Mouse (Mus musculus): ENCODE results near the gene Mlec. TPM values are rescaled to one million over a fixed set of nuclear protein-coding genes. Genes with fewer than 3 reads are reported as not detected.

Mlec gene
- polyA plus RNA-seq, 1 experiment from 2014 or later, result 51.5 TPM

DNA sequence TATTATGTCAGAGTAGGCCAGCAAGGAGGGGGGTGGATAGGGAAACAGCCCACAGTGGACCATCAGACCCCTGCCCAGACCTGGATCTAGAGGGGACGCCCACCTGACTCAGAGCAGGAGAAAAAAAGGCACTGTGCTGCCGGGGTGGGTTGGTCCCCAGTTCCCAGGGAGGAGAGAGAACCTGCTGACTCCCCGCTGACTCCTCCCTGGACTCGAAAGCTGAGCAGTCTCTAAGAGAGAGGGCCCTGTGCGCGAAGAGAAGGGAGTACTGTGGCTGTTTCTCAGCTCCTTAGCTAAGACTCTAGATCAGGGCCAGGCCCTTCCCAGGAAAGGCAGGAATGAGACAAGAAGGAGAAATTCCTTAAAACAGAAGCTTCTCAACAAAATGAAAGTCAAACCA, 13.5 kb downstream of the Mlec start:
- no peaks in the 10 kb centered on the region for H3K27me3 ChIP-seq (ENCODE audit: control insufficient read depth, insufficient read depth, low read length)
- H3K36me3 ChIP-seq (ENCODE audit: control insufficient read depth, insufficient read depth, low read length), result peaks cover 15% of the 10 kb centered on the region
- WGBS, result 83% methylated on average over 6 of the region's 6 CpGs
- H3K9me3 ChIP-seq (ENCODE audit: control insufficient read depth, low read length), result no peaks in the 10 kb centered on the region
- ATAC-seq (ENCODE audit: insufficient number of reproducible peaks, low FRiP score, low TSS enrichment, low read depth), result no peak
- H3K27ac ChIP-seq (replicated peaks; ENCODE audit: low read depth, low read length), result no peak overlapping the region
- H3K4me2 ChIP-seq (ENCODE audit: low read depth, severe bottlenecking), result no peak overlapping the region
- no peak overlapping the region for H3K4me3 ChIP-seq (ENCODE audit: low read depth, low read length)
- no peaks in the 10 kb centered on the region for H3K4me1 ChIP-seq (ENCODE audit: control insufficient read depth, insufficient read depth, low read length)
- no peak overlapping the region for H3K9ac ChIP-seq (ENCODE audit: low read length)
- DNase-seq (ENCODE audit: low spot score), result no peak

GRCm38 (mm10) chr5:115143552-115143951, 14.4 kb downstream of the Mlec start:
- Histone ChIP-seq H3K36me3 (ENCODE audit: control insufficient read depth, insufficient read depth, low read length) (peaks cover 10% of the 10 kb centered on the region), H3K9ac (ENCODE audit: low read length) (no peak overlapping the region), H3K27ac (replicated peaks; ENCODE audit: low read depth, low read length) (no peak overlapping the region), H3K4me3 (ENCODE audit: low read depth, low read length) (no peak overlapping the region), H3K27me3 (ENCODE audit: control insufficient read depth, insufficient read depth, low read length) (no peaks in the 10 kb centered on the region), H3K9me3 (ENCODE audit: control insufficient read depth, low read length) (no peaks in the 10 kb centered on the region), H3K4me1 (ENCODE audit: control insufficient read depth, insufficient read depth, low read length) (no peaks in the 10 kb centered on the region), H3K4me2 (ENCODE audit: low read depth, severe bottlenecking) (no peak overlapping the region)
- ATAC-seq (ENCODE audit: insufficient number of reproducible peaks, low FRiP score, low TSS enrichment, low read depth) (no peak), DNase-seq (ENCODE audit: low spot score) (no peak)
- WGBS, result 78% methylated on average over 10 of the region's 10 CpGs

DNA sequence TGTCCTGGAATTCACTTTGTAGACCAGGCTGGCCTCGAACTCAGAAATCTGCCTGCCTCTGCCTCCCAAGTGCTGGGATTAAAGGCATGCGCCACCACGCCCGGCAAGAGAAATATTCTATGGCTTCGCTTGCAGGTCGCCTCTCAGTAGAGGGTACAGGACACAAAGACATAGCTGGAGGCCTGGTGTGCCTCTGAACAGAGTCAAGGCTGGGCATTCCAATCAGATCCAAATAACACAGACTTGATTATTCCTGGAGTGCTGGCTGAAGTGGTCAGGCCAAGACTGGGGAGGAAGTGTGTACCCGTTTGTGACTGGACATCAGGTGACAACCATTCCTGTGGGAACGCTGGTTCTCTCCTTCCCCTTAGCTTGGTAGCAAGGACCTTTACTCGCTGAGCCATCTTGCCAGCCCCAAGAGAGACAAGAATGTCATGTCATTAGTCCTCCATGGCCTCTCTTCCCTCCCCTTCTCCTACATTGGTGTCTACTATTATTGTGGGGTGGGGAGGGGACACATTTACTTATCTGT, 15.7 kb downstream of the Mlec start:
- no peaks in the 10 kb centered on the region for H3K27me3 ChIP-seq (ENCODE audit: control insufficient read depth, insufficient read depth, low read length)

GRCm38 (mm10) chr5:115140726-115141125, 17.3 kb downstream of the Mlec start:
- no peak overlapping the region for H3K4me3 ChIP-seq (ENCODE audit: low read depth, low read length)
- WGBS, result 54% methylated on average over 3 of the region's 3 CpGs
- H3K9me3 ChIP-seq (ENCODE audit: control insufficient read depth, low read length), result no peaks in the 10 kb centered on the region
- no peaks in the 10 kb centered on the region for H3K4me1 ChIP-seq (ENCODE audit: control insufficient read depth, insufficient read depth, low read length)
- no peak overlapping the region for H3K4me2 ChIP-seq (ENCODE audit: low read depth, severe bottlenecking)
- no peaks in the 10 kb centered on the region for H3K27me3 ChIP-seq (ENCODE audit: control insufficient read depth, insufficient read depth, low read length)
- ATAC-seq (ENCODE audit: insufficient number of reproducible peaks, low FRiP score, low TSS enrichment, low read depth) (no peak), DNase-seq (ENCODE audit: low spot score) (no peak)
- no peak overlapping the region for H3K27ac ChIP-seq (replicated peaks; ENCODE audit: low read depth, low read length)
- no peak overlapping the region for H3K9ac ChIP-seq (ENCODE audit: low read length)
- H3K36me3 ChIP-seq (ENCODE audit: control insufficient read depth, insufficient read depth, low read length), result 0 out of 2 replicates have a peak, but pooled peaks cover 2% of the 10 kb centered on the region

More for the DNA sequence above, 15.7 kb downstream of the Mlec start:
- H3K4me2 ChIP-seq (ENCODE audit: low read depth, severe bottlenecking), result no peak overlapping the region
- peaks cover 2% of the 10 kb centered on the region; the same call in 1 of the 2 replicates for H3K36me3 ChIP-seq (ENCODE audit: control insufficient read depth, insufficient read depth, low read length)
- no peak for ATAC-seq (ENCODE audit: insufficient number of reproducible peaks, low FRiP score, low TSS enrichment, low read depth)
- 93% methylated on average over 9 of the region's 9 CpGs for WGBS
- no peak for DNase-seq (ENCODE audit: low spot score)
- no peaks in the 10 kb centered on the region for H3K4me1 ChIP-seq (ENCODE audit: control insufficient read depth, insufficient read depth, low read length)
- H3K9me3 ChIP-seq (ENCODE audit: control insufficient read depth, low read length), result no peaks in the 10 kb centered on the region
- no peak overlapping the region for H3K4me3 ChIP-seq (ENCODE audit: low read depth, low read length)
- no peak overlapping the region for H3K27ac ChIP-seq (replicated peaks; ENCODE audit: low read depth, low read length)
- no peak overlapping the region for H3K9ac ChIP-seq (ENCODE audit: low read length)

- Histone ChIP-seq H3K27ac (replicated peaks; ENCODE audit: low read depth, low read length) (no peak overlapping the region), H3K4me3 (ENCODE audit: low read depth, low read length) (no peak overlapping the region), H3K4me2 (ENCODE audit: low read depth, severe bottlenecking) (no peak overlapping the region), H3K4me1 (ENCODE audit: control insufficient read depth, insufficient read depth, low read length) (no peaks in the 10 kb centered on the region), H3K27me3 (ENCODE audit: control insufficient read depth, insufficient read depth, low read length) (no peaks in the 10 kb centered on the region), H3K36me3 (ENCODE audit: control insufficient read depth, insufficient read depth, low read length) (no peaks in the 10 kb centered on the region), H3K9me3 (ENCODE audit: control insufficient read depth, low read length) (no peaks in the 10 kb centered on the region), H3K9ac (ENCODE audit: low read length) (no peak overlapping the region)
- no peak for DNase-seq (ENCODE audit: low spot score)
- WGBS, result 62% methylated on average over 4 of the region's 4 CpGs
- ATAC-seq (ENCODE audit: insufficient number of reproducible peaks, low FRiP score, low TSS enrichment, low read depth), result no peak
Observed at GRCm38 (mm10) chr5:115139124-115139523, 18.9 kb downstream of the Mlec start.

DNA sequence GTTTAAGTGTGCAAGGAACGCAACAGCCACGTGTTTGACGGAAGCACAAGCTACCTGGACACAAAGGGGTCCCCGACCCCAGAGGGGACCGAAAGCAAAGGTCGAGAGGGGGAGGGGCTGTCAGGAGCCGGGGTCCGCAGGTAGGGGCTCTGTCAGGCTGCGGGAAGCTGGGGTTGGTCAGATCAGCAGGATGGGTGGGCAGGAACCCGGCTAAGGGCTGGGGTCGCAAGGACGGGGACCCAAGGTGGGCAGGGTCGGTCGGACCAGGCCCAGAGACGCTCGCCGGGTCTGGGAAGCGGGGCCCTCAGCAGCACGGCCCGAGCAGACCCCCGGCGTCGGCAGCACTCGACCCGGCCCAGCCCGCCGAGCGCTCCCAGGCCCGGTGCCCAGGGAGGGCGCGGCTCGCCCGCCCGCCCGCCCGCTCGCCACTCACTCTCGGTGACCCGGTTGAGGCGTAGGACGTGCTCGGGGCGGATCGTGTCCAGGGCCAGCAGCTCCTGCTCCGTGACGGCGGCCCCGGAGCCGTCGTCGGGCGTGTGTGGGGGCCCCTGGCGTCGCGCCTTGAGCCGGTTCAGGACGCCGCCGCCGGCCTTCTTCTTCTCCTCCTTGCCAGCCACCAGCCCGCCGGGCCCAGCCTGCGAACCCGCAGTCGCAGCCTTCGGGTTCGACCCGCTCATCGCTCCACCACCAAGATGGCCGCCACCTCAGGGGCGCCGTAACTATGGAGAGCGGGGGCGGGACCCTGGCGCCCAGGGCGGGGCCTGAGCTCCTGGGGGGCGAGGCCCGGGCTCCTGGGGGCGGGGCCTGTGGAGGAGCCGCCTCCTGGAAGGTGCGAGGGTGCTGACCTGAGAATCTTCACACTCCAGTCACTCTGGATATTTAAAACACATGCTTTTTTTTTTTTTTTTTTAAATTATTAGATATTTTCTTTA, 23.5 kb downstream of the Mlec start, which contains the start of gene Unc119b:
Gene Unc119b, minus strand, starts transcription at position 742 of the 932 bp plus-strand sequence.
- H3K27me3 ChIP-seq (ENCODE audit: control insufficient read depth, insufficient read depth, low read length), result no peaks in the 10 kb centered on the region
- under 1% methylated on average over 65 of the region's 81 CpGs for WGBS

DNA sequence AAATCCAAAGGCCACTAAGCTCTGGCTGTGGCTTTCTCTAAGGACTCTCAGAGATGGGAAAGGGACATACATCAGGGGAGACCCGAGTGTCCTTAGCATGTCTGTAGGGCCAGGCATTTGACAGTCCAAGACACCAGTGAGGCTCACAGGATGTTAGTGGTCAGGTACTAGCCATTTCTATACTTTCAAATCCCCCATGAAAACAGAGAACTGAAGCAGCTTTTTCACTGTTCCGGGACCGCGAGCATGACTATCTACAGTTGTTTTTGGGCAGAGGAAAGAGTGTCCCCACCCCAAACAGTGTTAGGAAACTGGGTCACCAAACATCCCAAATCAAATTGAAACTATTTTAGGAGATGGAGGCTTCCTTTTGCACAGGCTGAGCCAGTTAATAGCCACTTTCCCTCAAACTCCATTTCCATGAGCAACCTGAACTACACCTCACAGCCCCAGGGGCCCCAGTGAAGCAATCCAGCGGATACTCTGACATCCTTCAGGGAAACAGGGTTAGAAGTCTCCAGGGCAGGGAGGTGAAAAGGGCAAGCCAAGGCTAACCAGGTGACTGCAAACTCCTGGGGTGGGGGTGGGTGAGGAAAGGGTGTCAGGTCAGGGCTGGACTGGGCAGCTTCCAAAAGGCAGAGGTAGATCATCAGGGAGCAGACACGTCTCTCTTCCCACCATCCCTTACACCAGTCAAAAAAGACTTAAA, 24.5 kb downstream of the Mlec start:
- no peaks in the 10 kb centered on the region for H3K27me3 ChIP-seq (ENCODE audit: control insufficient read depth, insufficient read depth, low read length)
- no peaks in the 10 kb centered on the region for H3K9me3 ChIP-seq (ENCODE audit: control insufficient read depth, low read length)
- H3K4me3 ChIP-seq (ENCODE audit: low read depth, low read length), result peak overlapping the region; percentile 79
- no peak overlapping the region for H3K27ac ChIP-seq (replicated peaks; ENCODE audit: low read depth, low read length)
- ATAC-seq (ENCODE audit: insufficient number of reproducible peaks, low FRiP score, low TSS enrichment, low read depth) (no peak), DNase-seq (ENCODE audit: low spot score) (no peak)
- H3K4me1 ChIP-seq (ENCODE audit: control insufficient read depth, insufficient read depth, low read length), result peaks cover 8% of the 10 kb centered on the region; the same call in 1 of the 2 replicates
- peaks cover 6% of the 10 kb centered on the region; the same call in 1 of the 2 replicates for H3K36me3 ChIP-seq (ENCODE audit: control insufficient read depth, insufficient read depth, low read length)
- H3K9ac ChIP-seq (ENCODE audit: low read length), result peak overlapping the region; percentile 80
- peak overlapping the region; percentile 69 for H3K4me2 ChIP-seq (ENCODE audit: low read depth, severe bottlenecking)
- 64% methylated on average over 6 of the region's 6 CpGs for WGBS

More for the DNA sequence above, 23.5 kb downstream of the Mlec start, which contains the start of gene Unc119b:
- Histone ChIP-seq H3K9ac (ENCODE audit: low read length) (peak within 1 kb of the TSS; percentile 80), H3K4me1 (ENCODE audit: control insufficient read depth, insufficient read depth, low read length) (peaks cover 8% of the 10 kb centered on the region; the same call in 1 of the 2 replicates), H3K4me3 (ENCODE audit: low read depth, low read length) (peak within 1 kb of the TSS; percentile 79), H3K4me2 (ENCODE audit: low read depth, severe bottlenecking) (peak within 1 kb of the TSS; percentile 69), H3K27ac (replicated peaks; ENCODE audit: low read depth, low read length) (no peak within 1 kb of the TSS), H3K36me3 (ENCODE audit: control insufficient read depth, insufficient read depth, low read length) (peaks cover 6% of the 10 kb centered on the region; the same call in 1 of the 2 replicates), H3K9me3 (ENCODE audit: control insufficient read depth, low read length) (no peaks in the 10 kb centered on the region)
- peak; percentile 92 for DNase-seq (ENCODE audit: low spot score)
- ATAC-seq (ENCODE audit: insufficient number of reproducible peaks, low FRiP score, low TSS enrichment, low read depth), result peak; percentile 87

GRCm38 (mm10) chr5:115132465-115132864, 25.5 kb downstream of the Mlec start:
- Histone ChIP-seq H3K4me2 (ENCODE audit: low read depth, severe bottlenecking) (no peak overlapping the region; the same call in 1 of the 2 replicates), H3K4me3 (ENCODE audit: low read depth, low read length) (no peak overlapping the region), H3K9me3 (ENCODE audit: control insufficient read depth, low read length) (no peaks in the 10 kb centered on the region), H3K9ac (ENCODE audit: low read length) (no peak overlapping the region), H3K27ac (replicated peaks; ENCODE audit: low read depth, low read length) (no peak overlapping the region), H3K4me1 (ENCODE audit: control insufficient read depth, insufficient read depth, low read length) (peaks cover 8% of the 10 kb centered on the region; the same call in 1 of the 2 replicates), H3K27me3 (ENCODE audit: control insufficient read depth, insufficient read depth, low read length) (no peaks in the 10 kb centered on the region), H3K36me3 (ENCODE audit: control insufficient read depth, insufficient read depth, low read length) (peaks cover 6% of the 10 kb centered on the region; the same call in 1 of the 2 replicates)
- 90% methylated on average over 8 of the region's 8 CpGs for WGBS
- no peak for DNase-seq (ENCODE audit: low spot score)
- no peak for ATAC-seq (ENCODE audit: insufficient number of reproducible peaks, low FRiP score, low TSS enrichment, low read depth)
